Mouse (Mus musculus): ENCODE results near the gene Mvd. TPM values are rescaled to one million over a fixed set of nuclear protein-coding genes. Genes with fewer than 3 reads are reported as not detected.

Mvd gene
- 38.3 and 42.1 TPM in 2 replicates for polyA plus RNA-seq (2014; fragmentation: Nextera tagmentation; extraction: Ambion mirVana)

DNA sequence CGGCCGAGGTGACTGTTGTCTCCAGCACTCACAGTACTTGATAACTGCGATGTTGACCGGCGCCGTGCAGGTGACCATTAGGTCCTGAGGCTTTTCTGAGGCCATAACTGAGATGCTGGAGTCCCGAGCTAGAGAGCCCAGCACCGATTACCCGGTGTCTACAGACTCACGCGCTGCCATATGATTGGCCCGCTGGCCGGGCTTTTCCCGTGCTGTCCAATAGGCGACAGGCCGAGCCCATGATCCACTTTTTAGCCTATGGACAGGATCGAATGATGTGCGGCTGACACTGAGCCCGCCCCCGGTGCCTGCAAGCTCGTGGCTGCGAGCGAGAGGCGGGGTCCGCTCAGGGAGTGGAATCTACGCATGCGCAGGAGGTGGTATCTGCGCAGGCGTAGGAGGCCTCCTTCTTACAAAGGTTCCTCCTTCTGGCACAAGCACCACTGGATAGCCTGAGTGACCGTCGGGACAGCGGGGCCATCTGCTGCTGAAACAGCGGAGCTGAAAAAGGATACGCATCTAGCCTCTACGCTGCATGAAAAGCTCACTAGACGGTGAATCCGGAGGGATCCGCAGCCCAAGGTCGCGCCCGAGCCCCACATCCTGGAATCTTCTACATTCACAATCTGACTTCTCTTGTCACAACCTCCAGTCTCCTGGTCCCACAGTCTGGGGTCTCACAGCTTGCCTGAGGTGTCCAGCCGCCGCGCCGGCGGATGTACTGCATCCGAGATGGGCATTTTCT, at the start of gene Mvd:
Gene Mvd (minus strand): TSS at position 161 of the 745 bp plus-strand sequence.
- H3K4me3 ChIP-seq (ENCODE audit: low read depth, low read length): peak within 1 kb of the TSS; percentile 71

DNA sequence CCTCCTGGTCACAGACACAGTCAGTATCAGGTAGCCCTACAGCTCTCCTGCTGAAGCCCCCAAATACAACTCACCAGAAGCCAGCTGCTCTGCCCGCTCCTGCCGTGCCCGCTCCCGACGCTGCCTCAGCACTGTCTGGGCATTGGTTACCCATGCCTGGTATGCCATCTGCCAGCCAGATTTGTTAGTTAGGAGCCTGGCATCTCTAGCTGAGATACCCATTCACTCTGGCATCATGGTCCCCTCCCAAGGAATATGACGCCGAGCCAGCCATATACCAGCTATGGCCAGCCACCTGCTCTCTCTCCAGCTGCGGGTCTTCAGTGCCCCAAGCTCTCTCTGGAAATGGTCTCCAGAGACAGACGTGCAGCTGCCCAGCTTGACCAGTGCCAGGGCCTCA, 45.2 kb upstream of the Mvd start:
- H3K36me3 ChIP-seq (ENCODE audit: control insufficient read depth, insufficient read depth, low read length): peaks cover 67% of the 10 kb centered on the region
- H3K9me3 ChIP-seq (ENCODE audit: control insufficient read depth, low read depth, low read length): no peaks in the 10 kb centered on the region
- H3K4me2 ChIP-seq (replicated peaks; ENCODE audit: low read depth, low read length): no peak overlapping the region
- H3K27ac ChIP-seq (ENCODE audit: low read length): no peak overlapping the region
- no peak for ATAC-seq (ENCODE audit: insufficient number of reproducible peaks, insufficient read depth, low FRiP score, low read depth)
- no peaks in the 10 kb centered on the region for H3K4me1 ChIP-seq (ENCODE audit: control insufficient read depth, insufficient read depth, low read length)
- no peak overlapping the region for H3K4me3 ChIP-seq (ENCODE audit: low read depth, low read length)
- no peak overlapping the region for H3K9ac ChIP-seq (replicated peaks; ENCODE audit: low read depth, low read length)
- 94% methylated on average over 9 of the region's 9 CpGs for WGBS
- no peaks in the 10 kb centered on the region for H3K27me3 ChIP-seq (ENCODE audit: control insufficient read depth, insufficient read depth, low read length)

More for the DNA sequence above, at the start of gene Mvd:
- H3K4me1 ChIP-seq (ENCODE audit: control insufficient read depth, insufficient read depth, low read length): peaks cover 17% of the 10 kb centered on the region
- ATAC-seq (ENCODE audit: insufficient number of reproducible peaks, insufficient read depth, low FRiP score, low read depth): peak; percentile 96
- H3K36me3 ChIP-seq (ENCODE audit: control insufficient read depth, insufficient read depth, low read length): peaks cover 1% of the 10 kb centered on the region; the same call in 1 of the 2 replicates
- no peaks in the 10 kb centered on the region for H3K9me3 ChIP-seq (ENCODE audit: control insufficient read depth, low read depth, low read length)
- WGBS: under 1% methylated on average over 47 of the region's 47 CpGs
- H3K9ac ChIP-seq (replicated peaks; ENCODE audit: low read depth, low read length): peak within 1 kb of the TSS; percentile 71
- no peaks in the 10 kb centered on the region for H3K27me3 ChIP-seq (ENCODE audit: control insufficient read depth, insufficient read depth, low read length)
- H3K4me2 ChIP-seq (replicated peaks; ENCODE audit: low read depth, low read length): peak within 1 kb of the TSS; percentile 89
- peak within 1 kb of the TSS; percentile 96 for H3K27ac ChIP-seq (ENCODE audit: low read length)

DNA sequence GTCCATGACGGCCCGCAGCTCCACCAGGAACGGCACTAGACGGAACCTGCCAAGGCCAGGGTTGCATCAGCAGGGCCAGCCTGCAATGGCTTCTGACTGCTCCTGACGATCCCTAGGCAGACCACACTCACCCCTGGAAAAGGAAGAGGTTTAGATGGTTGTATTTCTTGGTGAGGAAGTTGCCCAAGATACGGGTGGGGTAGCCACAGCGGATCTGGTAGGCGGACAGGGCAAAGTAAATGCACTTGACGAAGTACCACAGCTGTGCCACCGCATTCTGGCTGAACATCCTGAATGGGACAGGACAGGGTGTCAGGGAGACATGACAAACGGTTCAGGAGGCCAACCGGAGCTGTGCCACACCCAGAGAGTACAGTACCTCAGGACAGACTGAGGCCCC, 41.6 kb upstream of the Mvd start:
- Histone ChIP-seq H3K36me3 (ENCODE audit: control insufficient read depth, insufficient read depth, low read length) (peaks cover 72% of the 10 kb centered on the region), H3K9ac (replicated peaks; ENCODE audit: low read depth, low read length) (no peak overlapping the region), H3K4me2 (replicated peaks; ENCODE audit: low read depth, low read length) (no peak overlapping the region), H3K4me3 (ENCODE audit: low read depth, low read length) (no peak overlapping the region), H3K4me1 (ENCODE audit: control insufficient read depth, insufficient read depth, low read length) (no peaks in the 10 kb centered on the region), H3K27me3 (ENCODE audit: control insufficient read depth, insufficient read depth, low read length) (no peaks in the 10 kb centered on the region), H3K9me3 (ENCODE audit: control insufficient read depth, low read depth, low read length) (no peaks in the 10 kb centered on the region), H3K27ac (ENCODE audit: low read length) (no peak overlapping the region)
- WGBS: 89% methylated on average over 12 of the region's 12 CpGs
- no peak for ATAC-seq (ENCODE audit: insufficient number of reproducible peaks, insufficient read depth, low FRiP score, low read depth)

DNA sequence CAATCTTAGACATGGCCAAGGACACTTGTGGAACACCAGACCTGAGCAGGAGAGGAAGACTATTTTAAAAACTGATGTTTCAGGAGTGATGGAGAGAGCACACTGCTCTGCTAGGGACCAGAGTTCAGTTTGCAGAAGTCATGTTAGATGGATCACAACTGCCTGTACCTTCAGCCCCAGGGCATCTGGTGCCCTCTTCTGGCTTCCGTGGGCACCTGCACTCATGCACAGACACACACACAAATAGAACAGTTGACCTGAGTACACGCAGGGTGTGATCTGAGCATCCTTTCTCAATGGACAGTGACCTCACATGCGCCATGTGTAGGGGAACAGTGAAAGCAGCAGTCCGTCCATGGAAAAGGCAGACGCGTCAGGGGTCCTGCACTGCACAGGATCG, 40.7 kb upstream of the Mvd start:
- no peak for ATAC-seq (ENCODE audit: insufficient number of reproducible peaks, insufficient read depth, low FRiP score, low read depth)
- no peaks in the 10 kb centered on the region for H3K9me3 ChIP-seq (ENCODE audit: control insufficient read depth, low read depth, low read length)
- no peaks in the 10 kb centered on the region for H3K4me1 ChIP-seq (ENCODE audit: control insufficient read depth, insufficient read depth, low read length)
- H3K9ac ChIP-seq (replicated peaks; ENCODE audit: low read depth, low read length): no peak overlapping the region
- H3K27ac ChIP-seq (ENCODE audit: low read length): no peak overlapping the region
- peaks cover 71% of the 10 kb centered on the region for H3K36me3 ChIP-seq (ENCODE audit: control insufficient read depth, insufficient read depth, low read length)
- H3K4me2 ChIP-seq (replicated peaks; ENCODE audit: low read depth, low read length): no peak overlapping the region
- 93% methylated on average over 7 of the region's 7 CpGs for WGBS
- H3K27me3 ChIP-seq (ENCODE audit: control insufficient read depth, insufficient read depth, low read length): no peaks in the 10 kb centered on the region
- no peak overlapping the region for H3K4me3 ChIP-seq (ENCODE audit: low read depth, low read length)

DNA sequence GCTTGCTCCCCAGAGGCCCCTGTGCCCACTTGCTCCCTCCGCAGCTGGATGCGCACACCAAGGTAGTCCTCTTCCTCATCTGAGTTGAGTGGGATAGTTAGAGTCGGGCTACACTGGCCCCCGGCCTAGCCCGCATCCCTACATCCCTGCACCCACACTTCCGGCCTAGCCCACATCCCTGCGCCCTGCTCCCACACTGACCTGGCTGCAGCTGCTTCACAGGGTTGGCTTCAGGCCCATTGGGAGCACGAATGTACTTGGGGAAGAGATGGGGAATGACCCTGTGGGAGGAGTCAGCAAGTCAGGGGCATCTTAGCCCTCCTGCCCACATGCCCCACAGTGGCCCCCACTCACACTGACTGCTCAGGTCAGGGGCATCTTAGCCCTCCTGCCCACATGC, 39.2 kb upstream of the Mvd start:
- 93% methylated on average over 8 of the region's 8 CpGs for WGBS
- Histone ChIP-seq H3K9ac (replicated peaks; ENCODE audit: low read depth, low read length) (no peak overlapping the region), H3K4me3 (ENCODE audit: low read depth, low read length) (no peak overlapping the region), H3K27ac (ENCODE audit: low read length) (no peak overlapping the region), H3K4me2 (replicated peaks; ENCODE audit: low read depth, low read length) (no peak overlapping the region), H3K36me3 (ENCODE audit: control insufficient read depth, insufficient read depth, low read length) (peaks cover 72% of the 10 kb centered on the region), H3K27me3 (ENCODE audit: control insufficient read depth, insufficient read depth, low read length) (no peaks in the 10 kb centered on the region), H3K4me1 (ENCODE audit: control insufficient read depth, insufficient read depth, low read length) (no peaks in the 10 kb centered on the region), H3K9me3 (ENCODE audit: control insufficient read depth, low read depth, low read length) (no peaks in the 10 kb centered on the region)
- no peak for ATAC-seq (ENCODE audit: insufficient number of reproducible peaks, insufficient read depth, low FRiP score, low read depth)

DNA sequence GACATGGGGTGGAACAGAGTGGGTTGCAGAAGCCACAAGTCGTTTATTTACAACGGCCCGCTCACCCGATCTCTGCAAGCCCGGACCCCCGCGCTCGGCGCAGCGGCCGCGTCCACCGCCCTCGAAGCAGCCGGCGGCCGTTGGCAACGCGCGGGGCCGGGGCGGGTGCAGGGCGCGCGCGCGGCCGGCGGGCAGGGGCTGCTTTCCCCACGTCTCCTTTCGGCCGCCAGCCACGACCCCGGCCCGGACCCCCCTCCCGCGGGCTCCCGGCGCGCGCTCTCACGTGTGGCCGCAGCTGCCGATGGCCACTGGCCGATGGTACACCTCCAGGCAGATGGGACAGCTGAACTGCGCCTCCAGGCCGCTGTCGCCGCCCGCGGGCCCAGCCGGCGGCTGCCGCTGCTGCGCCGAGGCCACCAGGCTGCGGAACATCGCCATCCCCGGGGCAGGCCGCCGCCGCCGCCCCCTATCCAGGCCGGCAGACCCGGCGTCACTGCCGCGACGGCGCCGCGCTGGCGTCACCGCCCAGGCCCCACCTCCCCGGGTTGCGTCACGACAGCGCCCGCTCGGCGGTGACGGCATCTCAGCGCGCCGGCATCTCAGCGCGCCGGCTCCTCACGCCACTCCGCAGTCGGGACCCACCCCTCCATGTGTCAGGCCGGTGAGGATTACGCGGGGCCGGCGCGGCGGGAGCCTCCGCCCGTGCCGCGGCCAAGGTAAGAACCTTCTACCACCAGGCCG, 32.5 kb upstream of the Mvd start, which contains the start of the genes Rnf166 and Ctu2:
Gene Rnf166 (minus strand): TSS at position 485 of the 741 bp plus-strand sequence.
Gene Ctu2 (plus strand): TSS at position 564 of the 741 bp plus-strand sequence.
- Histone ChIP-seq H3K4me2 (replicated peaks; ENCODE audit: low read depth, low read length) (peak within 1 kb of the TSS; percentile 83), H3K9me3 (ENCODE audit: control insufficient read depth, low read depth, low read length) (no peaks in the 10 kb centered on the region), H3K4me1 (ENCODE audit: control insufficient read depth, insufficient read depth, low read length) (peaks cover 9% of the 10 kb centered on the region), H3K27ac (ENCODE audit: low read length) (peak within 1 kb of the TSS; percentile 8; the same call in 1 of the 2 replicates), H3K4me3 (ENCODE audit: low read depth, low read length) (peak within 1 kb of the TSS; percentile 59), H3K36me3 (ENCODE audit: control insufficient read depth, insufficient read depth, low read length) (peaks cover 19% of the 10 kb centered on the region), H3K9ac (replicated peaks; ENCODE audit: low read depth, low read length) (peak within 1 kb of the TSS; percentile 58), H3K27me3 (ENCODE audit: control insufficient read depth, insufficient read depth, low read length) (no peaks in the 10 kb centered on the region)
- WGBS: under 1% methylated on average over 97 of the region's 103 CpGs
- peak; percentile 92 for ATAC-seq (ENCODE audit: insufficient number of reproducible peaks, insufficient read depth, low FRiP score, low read depth)

DNA sequence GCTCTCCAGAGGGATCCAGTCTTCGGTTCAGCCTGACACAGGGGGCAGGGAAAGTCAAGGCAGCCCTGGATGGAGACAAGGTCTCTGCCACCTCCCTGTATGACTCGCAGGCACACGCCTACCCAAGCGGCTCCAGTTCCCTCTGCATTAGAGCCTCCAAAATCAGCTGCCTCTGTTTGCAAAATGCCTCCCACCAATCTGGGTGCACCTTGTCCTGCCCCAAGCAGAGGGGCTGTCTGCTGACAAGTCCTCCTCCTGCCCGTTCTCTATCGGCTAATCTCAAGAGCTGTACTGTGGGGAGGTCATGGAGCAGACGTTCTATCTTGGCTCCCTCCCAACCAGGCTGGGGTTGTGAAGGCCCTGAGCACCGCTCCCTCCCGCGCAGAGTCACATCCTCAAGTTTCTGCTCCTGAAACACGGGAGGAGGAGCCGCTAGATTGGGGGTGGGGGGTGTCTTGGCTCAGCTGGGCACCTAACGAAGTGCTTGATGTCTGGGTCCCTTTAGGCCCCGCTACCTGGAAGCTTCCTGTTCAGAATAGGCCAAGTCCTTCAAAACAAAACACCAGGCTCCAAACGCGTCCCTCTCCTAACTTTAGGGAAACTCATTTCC, 31.8 kb upstream of the Mvd start:
- H3K4me3 ChIP-seq (ENCODE audit: low read depth, low read length): peak overlapping the region; percentile 59
- ATAC-seq (ENCODE audit: insufficient number of reproducible peaks, insufficient read depth, low FRiP score, low read depth): no peak
- H3K4me1 ChIP-seq (ENCODE audit: control insufficient read depth, insufficient read depth, low read length): peaks cover 9% of the 10 kb centered on the region
- no peaks in the 10 kb centered on the region for H3K9me3 ChIP-seq (ENCODE audit: control insufficient read depth, low read depth, low read length)
- peaks cover 19% of the 10 kb centered on the region for H3K36me3 ChIP-seq (ENCODE audit: control insufficient read depth, insufficient read depth, low read length)
- WGBS: 8% methylated on average over 16 of the region's 16 CpGs
- H3K27ac ChIP-seq (ENCODE audit: low read length): peak overlapping the region; percentile 8; the same call in 1 of the 2 replicates
- peak overlapping the region; percentile 83 for H3K4me2 ChIP-seq (replicated peaks; ENCODE audit: low read depth, low read length)
- H3K27me3 ChIP-seq (ENCODE audit: control insufficient read depth, insufficient read depth, low read length): no peaks in the 10 kb centered on the region
- H3K9ac ChIP-seq (replicated peaks; ENCODE audit: low read depth, low read length): peak overlapping the region; percentile 58

DNA sequence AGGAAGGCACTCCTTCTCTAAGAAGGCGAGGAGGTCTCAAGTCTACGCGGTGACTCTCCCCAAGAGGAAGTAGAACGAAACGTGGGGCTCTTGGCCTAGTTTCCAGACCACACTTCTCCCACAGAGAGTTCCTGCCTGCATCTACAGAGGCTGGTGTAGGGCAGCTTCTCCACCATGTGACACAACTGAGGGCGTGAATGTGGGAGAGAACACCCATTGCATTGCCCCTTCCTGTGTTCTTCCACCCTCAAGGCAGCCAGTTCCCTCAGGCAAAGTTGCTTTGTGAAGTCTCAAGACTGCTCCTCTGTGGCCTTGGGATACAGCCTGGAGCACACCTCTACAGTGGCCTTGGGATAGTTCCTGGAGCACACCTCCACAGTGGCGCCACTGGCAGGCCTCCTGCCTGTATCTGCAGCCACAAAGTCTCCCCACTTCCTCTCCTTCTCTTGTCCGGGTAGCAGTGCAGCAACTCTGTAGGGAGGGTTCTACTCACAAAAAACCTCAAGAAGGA, 30.7 kb upstream of the Mvd start:
- H3K4me2 ChIP-seq (replicated peaks; ENCODE audit: low read depth, low read length): no peak overlapping the region
- H3K4me3 ChIP-seq (ENCODE audit: low read depth, low read length): no peak overlapping the region
- 90% methylated on average over 8 of the region's 8 CpGs for WGBS

More for the DNA sequence above, 30.7 kb upstream of the Mvd start:
- Histone ChIP-seq H3K9me3 (ENCODE audit: control insufficient read depth, low read depth, low read length) (no peaks in the 10 kb centered on the region), H3K27ac (ENCODE audit: low read length) (no peak overlapping the region), H3K9ac (replicated peaks; ENCODE audit: low read depth, low read length) (no peak overlapping the region), H3K36me3 (ENCODE audit: control insufficient read depth, insufficient read depth, low read length) (peaks cover 13% of the 10 kb centered on the region), H3K4me1 (ENCODE audit: control insufficient read depth, insufficient read depth, low read length) (peaks cover 9% of the 10 kb centered on the region), H3K27me3 (ENCODE audit: control insufficient read depth, insufficient read depth, low read length) (no peaks in the 10 kb centered on the region)
- ATAC-seq (ENCODE audit: insufficient number of reproducible peaks, insufficient read depth, low FRiP score, low read depth): no peak
